Mouse (Mus musculus) erythroblast, adult 5-6 weeks (primary cell): ENCODE results near the gene Uhrf1bp1l. TPM values are rescaled to one million over a fixed set of nuclear protein-coding genes. Genes with fewer than 3 reads are reported as not detected.

Experiments
- ATAC-seq: replicated peaks from 2 replicates; pipeline ENCODE4 v1.8.0; 2016; ENCODE audit warnings: moderate number of reproducible peaks, mild to moderate bottlenecking, moderate TSS enrichment, inconsistent platforms; ENCODE audit not compliant: poor library complexity, low FRiP score, severe bottlenecking
- total RNA-seq, 2 experiments: library from RNA; stranded (forward) in 1 of 2; stranded (reverse) in 1 of 2; fragments of 150-400 nt in 1 of 2; fragments of 200-764, 138-1000 nt in 1 of 2; gene quantifications; 2 replicates each; pipeline versions ENCODE4 v1.2.3 to v1.2.4; 2015 to 2017; ENCODE audit warnings: low replicate concordance in 2 of 2

Gene Uhrf1bp1l
- total RNA-seq, 2 experiments from 2014 or later, result 9.5 to 14.4 TPM

DNA sequence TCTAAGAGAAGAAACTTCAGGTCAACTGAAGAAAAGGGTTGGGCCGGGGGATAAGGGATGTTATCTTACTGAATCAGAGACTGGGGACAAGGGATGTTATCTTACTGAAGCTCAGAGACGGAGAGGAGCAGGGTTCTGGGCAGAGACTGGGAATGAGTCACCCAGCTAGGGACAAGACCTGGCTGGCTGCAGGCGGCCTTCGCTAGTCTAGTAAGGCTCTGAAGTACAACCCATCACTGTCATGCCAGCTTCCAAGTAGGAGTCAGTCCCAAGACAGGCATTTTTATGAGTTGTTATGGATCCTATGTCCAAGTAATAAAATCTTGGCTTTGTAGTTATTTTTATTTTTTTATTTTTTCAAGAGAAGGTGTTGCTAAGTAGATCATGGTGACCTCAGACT lies 1.5 kb upstream of the Uhrf1bp1l start:
- ATAC-seq, result no peak

DNA sequence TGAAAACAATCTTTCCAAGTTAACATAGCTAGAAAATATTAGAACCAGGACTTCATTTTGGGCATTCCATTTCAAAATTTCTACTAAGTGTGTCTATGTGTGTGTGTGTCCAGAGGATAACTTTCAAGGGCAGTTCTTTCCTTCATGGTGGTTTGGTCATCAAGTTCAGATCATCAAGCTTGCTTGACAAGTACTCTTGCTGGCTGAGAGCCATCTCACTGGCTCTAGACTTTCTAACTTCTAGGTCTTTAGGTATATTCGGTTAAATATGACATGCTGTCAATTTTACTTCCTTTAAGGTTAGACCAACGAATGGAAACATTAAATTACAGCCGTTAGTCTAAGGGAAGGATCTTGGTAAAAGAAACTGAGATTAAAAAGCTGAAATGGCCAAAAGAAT lies 450 bp upstream of the Uhrf1bp1l start:
- ATAC-seq, result peak; percentile 17; the same call in 1 of the 2 replicates

DNA sequence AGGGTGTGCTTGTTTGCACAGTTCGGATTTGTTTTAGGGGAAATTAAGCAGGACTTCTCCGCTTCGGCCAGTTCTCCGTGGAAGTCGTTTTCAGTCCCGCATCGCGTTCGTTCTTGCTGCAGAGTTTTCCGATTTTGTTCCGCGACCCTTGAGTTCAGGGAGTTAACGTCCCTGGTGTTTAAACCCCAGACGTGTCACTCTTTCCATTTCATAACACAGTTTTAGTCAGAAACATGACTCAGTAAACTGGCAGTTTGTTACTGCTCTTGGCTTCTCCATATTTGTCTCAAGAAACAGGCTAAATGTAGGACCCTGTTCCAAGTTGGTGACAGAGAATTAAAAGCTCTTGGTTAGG lies 852 bp downstream of the Uhrf1bp1l start:
- no peak for ATAC-seq

DNA sequence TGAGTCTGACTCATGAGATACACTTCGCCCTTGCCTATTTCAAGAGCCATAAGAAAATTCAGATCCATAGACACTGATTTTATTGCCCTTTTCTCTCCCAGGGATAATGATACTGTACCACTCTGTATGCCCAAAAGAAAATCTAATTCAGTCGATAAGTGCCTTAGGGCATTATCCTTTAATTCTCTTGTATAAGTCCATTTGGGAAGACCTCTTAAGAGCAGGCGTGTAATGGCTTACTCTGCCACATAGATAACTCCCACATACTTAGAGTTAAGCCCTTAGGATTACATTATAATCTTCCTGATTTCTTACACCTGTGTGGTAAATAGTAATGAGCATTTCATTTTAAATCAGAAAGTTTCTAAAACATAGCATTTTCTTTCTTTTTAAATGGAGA lies 1.8 kb downstream of the Uhrf1bp1l start:
- no peak for ATAC-seq

DNA sequence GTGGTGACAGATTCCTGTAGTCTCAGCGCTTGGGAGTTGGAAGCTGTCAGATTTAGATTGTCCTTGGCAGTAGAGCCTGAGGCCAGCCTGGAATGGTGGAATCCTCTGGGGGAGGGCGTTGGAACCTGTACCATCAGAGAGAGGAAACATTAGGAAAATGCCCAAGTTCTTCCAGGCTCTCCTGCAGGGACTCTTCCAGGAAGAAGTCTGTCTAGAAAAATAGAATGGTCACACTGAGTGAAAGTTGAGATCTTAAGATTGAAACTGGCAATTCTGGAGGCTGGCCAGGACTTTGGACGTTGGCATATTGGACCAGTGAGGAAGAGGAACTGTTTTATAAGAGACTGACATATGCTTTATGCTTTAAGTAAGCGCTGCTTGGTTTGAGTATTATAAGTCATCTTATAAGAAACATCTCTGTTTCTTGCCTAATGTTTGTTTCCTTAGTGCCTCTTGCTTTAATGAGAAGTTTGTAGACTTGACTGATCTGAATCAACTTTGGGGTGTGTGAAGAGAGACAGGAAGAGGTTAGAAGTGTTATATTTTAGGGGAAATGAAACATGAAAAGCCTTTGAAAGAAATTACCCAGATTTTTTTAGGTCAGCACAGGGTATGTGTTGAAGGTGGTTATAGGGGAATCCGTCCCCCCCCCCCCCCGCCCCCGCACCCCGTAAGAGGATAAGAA lies 2.6 kb downstream of the Uhrf1bp1l start:
- no peak for ATAC-seq

DNA sequence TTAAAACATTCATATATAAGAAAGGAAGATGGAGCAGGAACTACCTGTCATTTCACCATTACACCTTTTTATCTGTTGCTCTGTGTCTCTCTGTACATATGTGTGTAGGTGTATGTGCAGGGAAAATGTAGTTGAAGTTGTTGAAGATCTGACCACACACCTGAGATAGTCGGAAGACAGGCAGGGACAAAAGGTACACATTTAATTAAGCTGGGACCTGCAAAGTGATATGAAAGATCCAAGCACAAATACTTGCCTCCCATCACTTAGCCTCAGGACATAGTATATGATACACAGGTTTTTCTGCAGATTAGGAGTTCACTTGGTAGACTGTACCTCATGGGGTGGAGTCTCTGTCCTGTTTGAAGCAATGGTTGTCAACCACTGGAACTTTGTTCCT lies 3.1 kb downstream of the Uhrf1bp1l start:
- no peak for ATAC-seq

DNA sequence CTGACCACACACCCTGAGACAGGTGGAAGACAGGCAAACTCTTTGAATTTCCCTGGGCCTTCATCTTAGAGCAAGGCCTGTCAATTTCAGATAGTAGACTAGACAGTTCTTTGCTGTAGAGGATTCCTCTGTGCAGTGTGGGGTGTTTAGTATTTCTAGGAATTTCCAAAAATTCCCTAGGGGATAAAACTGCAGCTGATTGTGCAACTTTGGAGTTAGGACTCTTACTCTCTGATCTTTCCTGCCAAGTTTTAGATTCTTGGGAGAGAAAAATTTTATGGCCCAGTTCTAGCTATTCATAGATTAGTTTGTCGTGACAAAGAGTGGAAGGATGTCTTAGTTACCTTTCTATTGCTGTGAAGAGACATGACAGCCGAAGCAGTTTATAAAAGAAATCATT lies 3.8 kb downstream of the Uhrf1bp1l start:
- no peak for ATAC-seq

DNA sequence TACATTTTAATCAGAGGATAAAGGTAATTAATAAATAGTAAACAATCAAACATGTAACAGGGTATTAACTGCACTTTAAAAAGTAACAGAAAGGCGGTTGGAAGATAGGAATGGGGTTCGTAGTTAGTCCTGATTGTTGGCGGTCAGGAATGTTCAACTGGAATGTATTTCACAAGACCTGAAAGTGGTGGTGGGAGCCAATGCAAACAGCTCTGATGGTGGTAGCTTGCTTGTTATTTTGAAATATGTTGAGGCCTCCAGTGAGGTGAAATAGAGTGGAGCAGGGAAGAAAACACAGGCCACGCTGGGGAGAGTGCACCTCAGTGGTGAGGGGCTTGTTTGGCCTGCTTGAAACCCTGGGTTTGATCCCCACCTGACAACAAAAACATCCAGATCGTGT lies 6.3 kb downstream of the Uhrf1bp1l start:
- ATAC-seq, result no peak

DNA sequence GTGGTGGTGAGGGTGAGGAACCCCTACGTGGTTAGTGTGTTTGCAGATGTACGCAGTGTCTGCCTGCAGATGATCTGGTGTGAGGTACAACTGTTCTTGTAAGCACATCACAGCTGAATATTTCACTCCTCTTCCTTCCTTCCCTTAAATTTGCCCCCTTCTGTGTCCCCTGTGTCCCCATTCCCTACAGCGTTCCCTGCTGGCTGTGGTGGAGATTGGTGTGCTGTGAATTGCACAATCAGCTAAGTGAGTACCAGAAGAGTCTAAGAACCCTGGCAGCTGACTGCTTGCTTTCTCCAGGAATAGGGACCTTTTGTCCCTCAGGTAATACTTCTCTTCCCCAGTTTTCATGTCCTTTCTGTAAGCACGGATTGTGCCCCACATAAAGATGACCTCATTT lies 10.4 kb downstream of the Uhrf1bp1l start:
- no peak for ATAC-seq

DNA sequence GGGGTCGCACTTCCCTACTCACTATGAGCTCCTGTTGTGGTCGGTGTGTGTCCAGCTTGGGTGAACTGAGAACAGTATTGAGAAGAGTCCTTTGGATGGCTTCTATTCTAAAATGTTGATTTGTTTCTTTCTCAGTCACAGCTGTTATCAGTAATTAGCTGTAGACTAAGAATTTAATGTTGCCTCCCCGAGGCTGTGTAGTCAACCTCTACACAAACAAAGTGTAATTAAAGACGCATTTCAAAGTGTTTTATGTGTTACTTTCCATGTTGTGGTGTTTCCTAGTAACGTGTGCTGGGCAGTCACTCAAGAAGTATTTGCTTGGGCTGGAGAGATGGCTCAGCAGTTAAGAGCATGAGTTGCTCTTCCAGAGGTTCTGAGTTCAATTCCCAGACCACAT lies 16.0 kb downstream of the Uhrf1bp1l start:
- no peak for ATAC-seq

DNA sequence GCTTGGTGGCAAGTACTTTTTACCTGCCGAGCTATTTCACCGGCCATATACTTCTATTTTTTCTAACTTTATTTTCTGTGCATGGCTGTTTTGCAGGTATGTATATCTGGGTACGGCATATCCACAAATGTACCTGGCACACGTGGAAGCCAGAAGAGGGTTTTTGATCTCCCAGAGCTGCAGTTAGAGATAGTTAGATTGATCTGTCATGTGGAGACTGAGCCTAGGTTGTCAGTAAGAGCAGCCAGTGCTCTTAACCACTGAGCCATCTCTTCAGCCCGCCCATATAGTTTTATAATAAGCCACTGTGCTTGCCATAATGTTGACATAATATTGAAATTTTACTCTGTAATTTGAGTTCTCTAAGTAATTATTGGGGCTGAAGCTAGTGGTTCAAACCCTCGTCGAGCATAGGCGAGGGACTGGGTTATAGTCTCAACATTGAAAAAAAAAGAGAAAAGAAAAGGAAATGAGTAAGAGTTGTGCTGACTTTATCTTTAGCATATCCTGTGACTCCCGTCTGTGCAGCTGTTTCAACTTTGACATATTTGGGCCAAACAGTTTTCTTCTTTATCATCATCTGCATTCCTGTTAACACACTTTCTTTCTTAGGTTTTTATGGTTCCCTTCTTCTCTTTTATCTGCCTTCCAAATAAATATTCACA lies 19.8 kb downstream of the Uhrf1bp1l start:
- no peak for ATAC-seq

DNA sequence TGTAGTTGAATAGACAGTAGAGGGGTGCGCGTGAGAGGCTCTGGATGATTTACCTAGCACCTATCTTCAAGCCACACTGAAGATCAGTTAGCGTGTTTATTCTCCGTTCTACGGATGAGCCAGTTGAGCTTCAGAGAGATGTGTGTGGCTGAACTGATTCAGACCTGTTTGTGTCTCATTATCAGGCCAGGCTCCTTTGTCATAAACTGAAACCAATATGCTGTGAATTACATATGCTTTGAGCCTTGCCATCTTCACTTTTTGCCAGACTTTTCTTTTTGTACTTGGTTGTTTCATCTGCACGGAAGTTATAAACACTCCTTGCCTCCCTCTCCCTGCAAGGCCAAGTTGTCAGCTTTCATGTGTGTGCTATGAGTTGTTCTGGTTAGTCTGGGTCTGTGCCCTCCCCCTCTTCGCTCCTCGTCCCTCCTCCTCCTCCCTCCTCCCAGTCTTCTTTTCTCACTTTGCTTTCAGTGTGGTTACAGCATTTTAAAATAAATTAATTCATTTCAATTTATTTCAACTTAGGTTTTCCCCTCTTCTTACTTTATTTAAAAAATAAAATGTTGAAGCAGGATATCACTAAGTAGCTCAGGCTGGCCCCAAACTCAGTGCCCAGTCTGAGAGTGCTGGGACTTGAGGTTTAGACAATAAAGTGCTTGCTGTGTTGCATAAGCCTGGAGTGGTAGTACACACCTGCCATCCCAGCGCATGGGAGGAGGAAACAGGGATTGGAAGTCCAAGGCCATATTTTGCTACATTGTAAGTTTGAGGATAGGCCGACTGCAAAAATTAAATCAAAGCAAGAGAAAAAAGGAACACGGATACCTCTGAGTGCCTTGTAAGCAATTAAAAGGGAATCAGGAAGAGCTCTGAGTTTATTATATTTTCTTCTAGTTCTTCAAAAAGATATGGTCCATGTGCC lies 21.3 kb downstream of the Uhrf1bp1l start:
- ATAC-seq, result no peak

DNA sequence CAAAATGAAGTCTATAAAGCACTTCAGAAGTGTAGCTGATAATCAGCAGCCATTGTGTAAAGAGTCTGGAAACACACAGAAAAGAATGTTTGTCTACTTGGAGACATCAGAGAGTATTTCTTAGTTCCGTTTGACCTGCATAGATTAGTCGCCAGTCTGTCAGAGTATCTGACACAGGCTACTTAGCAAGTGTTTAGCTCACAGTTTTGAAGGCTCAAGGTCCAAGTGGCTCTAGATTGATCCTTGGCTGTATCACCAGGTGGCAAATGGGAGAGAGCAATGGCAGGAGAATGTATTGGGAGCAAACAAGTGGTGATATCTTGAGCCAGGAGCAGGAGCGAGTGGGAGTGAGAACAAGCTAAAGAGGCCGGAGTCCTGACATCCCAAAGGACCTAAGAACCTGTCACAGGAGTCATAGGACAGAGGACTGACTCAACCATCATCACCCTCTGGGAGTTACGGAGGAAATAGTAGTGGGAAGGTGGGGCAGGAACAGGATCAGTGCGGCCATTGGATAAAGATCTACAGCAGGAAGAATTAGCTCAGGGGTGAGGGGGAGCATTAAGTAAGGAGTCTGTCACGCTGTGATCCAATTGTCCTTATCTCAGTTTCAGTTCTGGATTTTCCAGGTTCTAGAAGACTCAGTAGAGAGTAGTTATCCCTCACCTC lies 23.7 kb downstream of the Uhrf1bp1l start:
- no peak for ATAC-seq

DNA sequence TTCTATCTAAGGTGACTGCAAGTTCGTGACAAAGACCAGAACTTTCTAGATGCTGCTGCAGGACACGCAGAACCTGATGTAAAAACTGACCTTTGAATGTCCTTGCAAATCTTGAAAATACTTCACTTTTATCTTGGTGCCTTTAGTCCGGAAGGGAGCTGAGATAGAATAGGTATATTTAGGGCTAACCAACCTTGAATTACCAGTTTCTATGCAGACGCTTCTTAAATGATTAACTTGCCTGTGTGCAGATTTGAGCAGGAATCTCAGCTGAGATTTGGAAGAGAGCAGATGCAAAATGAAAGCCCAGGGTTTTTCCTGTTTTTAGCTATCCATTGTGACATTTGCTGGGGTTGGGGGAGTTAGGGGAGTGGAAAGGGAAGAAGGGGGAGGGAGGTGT lies 24.3 kb downstream of the Uhrf1bp1l start:
- no peak for ATAC-seq

DNA sequence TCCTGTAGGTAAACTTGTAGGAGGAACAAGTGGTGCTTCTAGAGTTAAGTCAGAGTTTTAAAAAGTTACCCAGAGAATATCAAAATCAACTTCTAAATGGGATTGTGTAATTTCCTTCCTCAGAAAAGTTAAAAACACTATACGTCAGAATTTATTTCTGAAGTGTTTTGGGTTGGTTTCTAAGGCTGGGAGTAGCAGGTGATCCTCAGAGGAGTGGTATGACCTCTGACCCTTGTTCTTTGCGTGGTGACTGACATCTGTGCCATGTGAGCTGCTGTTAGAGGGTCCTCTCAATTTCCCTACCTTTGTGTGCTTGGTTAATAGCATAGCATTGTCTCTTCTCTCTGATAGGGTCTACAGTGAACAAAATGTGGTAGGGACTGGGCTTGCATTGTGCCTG lies 27.1 kb downstream of the Uhrf1bp1l start:
- no peak for ATAC-seq

DNA sequence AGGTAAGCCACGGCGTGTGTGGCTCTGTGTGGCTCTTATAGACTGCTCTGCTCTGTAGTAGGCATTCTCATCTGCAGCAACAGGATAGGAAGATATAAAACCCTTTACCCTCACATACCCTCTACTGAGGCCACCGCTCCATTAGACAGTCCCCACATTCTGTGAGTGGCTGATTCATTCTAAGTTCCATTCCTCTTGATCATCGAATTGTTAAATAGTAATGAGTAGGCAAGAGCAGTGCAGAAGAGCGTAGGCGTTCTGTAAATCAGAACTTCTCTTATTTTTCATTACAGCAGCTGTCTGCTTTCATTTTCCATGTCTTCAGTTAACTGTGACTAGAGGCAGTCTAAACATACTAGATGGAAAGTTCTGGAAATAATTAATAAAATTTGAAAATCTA lies 31.2 kb downstream of the Uhrf1bp1l start:
- ATAC-seq, result no peak

DNA sequence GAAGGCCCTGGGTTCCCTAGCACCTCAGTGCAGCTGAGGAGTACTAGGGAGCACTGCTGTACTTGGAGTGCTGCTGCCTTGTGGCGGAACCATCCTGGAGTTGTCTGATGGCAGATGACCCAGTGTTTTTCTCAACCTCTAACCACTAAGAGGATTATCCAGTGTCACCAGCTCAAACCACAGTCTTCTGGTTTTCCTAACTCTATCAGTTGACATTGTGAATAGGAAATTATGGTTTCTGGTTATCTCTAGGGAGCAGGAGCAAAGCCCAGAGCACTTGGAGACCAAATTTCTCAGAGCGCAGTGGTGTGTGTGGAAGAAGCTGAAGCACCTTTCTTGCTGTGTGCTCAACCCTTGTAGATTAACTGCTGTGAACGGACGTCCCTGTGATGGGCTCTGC lies 47.1 kb downstream of the Uhrf1bp1l start:
- ATAC-seq, result no peak

DNA sequence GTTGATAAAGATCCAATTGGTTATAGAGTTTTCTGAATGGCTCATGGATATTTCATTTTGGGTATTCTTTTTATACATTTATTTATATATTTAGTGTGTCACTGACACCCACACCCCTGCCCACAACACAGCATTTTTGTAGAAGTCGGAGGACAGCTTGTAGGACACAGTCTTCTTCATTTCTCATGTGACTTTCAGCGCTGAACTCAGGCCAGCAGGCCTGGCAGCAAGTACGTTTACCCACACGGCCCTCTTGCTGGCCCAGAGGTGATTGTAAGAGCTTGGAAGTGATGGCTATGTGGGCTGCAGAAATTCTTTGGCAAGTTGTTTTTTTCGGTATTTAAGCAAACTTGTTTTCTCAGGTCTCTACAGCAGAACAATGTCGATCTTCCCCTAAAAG lies 49.3 kb downstream of the Uhrf1bp1l start:
- ATAC-seq, result no peak

DNA sequence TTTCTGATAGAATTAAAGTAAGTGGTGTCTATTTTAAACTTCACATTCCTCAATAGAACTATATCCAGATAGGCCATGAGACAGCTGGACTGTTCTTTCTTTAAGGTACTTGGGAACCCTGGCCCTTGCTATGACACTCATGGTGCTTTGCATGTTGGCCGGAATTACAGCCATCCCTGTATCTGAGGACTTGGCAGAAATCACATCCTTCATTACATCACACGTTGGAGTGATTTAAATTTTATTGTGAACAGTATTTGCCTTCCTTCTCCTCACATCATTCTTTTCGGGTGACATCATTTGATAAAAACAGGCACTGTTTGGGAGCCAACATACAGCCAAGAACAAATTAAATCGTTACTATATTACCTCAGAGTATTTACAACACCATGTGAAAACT lies 74.4 kb downstream of the Uhrf1bp1l start:
- ATAC-seq, result no peak

DNA sequence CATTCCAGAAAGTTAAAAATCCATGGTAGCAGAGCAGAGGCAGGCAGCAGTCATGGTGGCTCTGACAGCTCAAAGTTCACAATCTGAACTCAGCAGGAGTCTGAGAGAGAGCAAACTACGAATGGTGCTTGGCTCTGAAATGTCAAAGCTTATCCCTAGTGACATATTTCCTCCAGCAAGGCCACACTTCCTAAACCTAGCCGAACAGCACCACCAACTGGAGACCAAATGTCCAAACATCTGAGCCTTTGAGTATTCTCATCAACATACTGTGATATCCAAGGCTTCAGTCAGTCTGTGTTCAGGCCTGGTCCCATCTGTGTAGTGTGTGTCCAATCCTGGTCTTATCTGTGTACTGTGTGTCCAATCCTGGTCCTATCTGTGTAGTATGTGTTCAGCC lies 79.1 kb downstream of the Uhrf1bp1l start:
- no peak for ATAC-seq
